Mouse (Mus musculus) kidney, adult 9 months (tissue): ENCODE results near the gene Pdzd2.

Experiments
- DNase-seq: peaks from one replicate; pipeline ENCODE4 v3.0.0; 2022

Pdzd2 gene

DNA sequence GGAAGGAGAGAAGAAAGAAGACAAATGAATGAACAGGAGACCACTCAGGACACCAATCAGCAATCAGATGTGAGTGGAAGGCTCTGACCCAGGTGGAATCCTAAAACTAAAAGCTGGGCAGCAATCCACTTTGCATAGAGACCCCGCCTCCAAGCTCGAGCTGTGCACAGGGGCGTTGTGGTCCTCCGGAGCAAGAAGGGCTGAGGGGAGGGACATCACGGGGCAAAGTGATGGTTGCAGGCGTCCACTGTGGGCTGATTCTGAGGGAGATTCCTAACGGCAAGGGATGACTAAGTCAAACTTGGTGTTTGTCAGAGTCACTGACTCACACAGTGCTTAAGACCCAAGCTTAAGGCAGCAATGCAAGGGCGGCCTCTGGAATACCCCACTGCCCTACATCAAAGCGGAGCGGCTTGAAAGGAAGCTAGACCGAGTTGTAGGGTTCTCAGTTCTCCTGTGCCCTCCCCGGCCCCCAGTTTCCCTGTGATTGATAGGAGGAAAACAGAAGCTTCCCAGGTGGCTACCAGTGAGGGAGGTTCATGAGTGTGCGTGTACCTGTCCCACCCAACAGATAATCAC lies 314.6 kb downstream of the Pdzd2 start:
- DNase-seq, result no peak

DNA sequence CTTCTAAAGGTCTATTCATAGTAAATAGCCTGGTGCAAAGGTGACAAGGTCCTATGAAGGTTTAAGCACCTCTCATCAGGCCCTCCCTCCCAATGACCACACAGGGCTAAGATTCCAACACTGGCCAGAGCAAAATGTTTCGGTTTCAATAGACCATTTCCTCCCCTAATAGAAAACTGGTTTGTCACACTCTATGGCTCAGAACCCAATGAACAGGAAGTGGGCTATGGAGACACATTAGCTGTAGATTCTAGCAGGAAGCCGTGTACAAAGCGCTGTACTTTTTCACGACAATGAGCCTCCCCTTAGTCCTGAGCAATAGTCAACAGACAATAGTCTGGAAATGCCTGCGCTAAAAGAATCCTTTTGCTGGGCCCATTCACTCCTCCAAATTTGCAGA lies 315.5 kb downstream of the Pdzd2 start:
- no peak for DNase-seq

DNA sequence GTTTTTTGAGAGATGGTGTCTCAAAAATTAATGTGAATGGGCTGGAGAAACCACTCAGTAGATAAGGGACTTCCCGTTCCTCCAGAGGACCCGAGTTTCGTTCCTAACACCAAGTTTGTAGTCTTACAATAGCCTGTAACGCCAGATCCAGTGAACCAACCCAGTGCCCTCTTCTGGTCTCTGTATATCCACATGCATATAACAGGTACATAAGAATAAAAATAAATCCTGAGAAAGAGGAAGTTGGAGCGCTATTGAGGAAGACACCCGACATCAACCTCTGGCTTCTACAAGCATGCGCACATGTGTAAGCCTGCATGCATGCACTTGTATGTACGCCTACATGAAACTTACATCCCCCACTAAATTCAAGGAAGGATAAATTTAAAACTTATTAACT lies 318.8 kb downstream of the Pdzd2 start:
- DNase-seq, result no peak

DNA sequence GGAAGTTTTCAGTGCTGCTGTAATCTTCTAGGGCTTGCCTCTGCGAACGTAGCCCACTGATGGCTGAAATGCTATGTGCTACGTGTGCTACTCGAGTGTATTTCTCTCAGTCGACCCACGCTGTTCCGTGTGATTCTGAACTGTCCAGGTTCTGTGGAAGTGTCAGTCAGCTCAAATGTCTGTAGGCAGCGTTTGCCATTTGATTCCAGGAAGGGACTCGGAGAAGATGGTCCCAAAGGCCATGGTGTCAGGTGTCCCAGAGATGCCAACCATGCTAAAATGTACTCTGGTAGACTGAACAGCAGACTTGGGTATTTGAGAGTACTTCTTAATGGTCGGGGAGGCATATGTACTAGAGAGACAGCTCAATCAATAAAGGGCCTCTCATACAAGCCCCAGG lies 319.3 kb downstream of the Pdzd2 start:
- no peak for DNase-seq

DNA sequence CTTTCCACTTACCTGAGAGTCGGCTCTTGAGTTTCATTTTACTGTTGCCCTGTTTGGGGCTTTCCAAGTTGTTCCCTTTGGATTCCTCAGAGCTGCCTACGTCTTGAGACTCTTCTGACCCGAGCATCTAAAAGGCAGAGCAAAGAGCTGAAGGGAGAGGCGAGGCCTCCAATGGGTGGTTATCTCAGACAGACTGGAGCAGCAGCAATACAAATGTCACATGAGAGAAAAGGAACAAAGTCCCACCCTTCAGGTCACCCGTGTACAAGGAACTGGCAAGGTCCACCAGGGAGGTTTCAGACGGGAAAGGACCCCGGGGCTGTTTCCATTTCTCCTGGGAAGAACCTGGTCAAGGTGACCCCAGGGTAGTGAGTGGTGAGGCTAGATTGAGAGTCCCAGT lies 320.3 kb downstream of the Pdzd2 start:
- peak; percentile 26 for DNase-seq

DNA sequence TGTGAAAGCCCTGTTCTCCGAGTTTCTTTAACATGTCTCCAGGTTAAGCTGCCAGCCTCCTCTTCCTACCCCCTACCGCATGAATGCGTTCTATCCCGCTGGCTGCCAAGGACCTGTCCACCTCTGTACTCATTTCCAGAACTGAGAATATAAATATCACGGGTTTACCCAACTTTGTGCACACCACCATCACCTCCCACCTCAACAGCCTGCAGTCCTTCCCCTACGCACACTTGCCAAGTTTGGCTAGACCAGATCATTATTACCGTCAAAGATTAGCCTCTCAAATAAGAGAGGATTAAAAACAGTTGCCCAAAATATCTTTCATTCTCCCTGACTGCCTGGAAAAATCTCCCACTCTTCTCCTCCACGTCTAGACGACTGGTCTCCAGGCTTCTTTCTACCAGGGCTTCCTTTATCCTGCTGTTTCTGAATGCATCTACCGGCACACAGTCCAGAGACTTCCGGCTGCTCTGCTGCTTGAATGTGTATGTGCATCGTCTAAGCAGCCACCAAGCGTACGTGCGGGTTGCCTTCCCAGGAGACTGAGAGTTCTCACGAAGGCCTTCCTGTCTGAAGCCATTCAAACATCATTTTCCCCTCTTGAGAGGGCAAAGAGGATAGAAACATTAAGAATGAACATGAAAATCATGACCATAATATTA lies 324.1 kb downstream of the Pdzd2 start:
- DNase-seq, result no peak

DNA sequence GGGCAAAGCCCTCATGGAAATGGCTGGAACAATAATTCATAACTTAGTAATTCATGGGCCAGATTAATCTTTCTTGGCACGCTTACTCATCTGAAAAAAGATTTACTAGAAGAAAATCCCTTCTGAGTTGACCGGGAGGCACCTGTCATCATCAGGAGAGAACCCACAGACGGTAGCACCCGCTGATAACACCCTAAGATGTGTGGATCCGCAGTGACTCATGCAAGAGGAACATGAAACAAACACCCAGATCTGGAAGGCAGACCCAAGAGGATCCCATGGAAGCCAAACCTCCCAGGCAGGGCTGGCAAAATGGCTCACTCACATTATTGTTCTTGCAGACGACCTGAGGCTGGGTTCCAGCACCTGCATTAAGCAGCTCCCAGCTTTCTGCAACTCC lies 325.0 kb downstream of the Pdzd2 start:
- no peak for DNase-seq

DNA sequence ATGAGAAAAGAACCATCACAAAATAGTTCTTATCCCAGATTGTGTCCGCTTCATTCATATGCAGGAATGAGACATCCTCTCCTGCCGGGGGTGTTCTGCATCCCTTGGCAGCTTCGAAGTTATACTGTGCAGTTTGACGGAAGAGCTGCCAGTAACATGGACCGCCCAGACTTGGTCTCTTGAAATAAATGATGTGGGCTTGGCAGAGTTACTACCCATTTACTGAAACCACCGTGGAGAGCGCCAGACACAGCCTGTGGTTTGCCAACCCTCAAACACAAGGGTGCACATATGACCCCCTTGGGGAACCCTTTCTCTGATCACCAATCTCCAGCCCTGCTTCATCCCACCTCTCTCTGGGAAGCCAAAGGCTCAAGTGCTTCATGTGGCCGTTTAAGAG lies 331.5 kb downstream of the Pdzd2 start:
- DNase-seq, result no peak

DNA sequence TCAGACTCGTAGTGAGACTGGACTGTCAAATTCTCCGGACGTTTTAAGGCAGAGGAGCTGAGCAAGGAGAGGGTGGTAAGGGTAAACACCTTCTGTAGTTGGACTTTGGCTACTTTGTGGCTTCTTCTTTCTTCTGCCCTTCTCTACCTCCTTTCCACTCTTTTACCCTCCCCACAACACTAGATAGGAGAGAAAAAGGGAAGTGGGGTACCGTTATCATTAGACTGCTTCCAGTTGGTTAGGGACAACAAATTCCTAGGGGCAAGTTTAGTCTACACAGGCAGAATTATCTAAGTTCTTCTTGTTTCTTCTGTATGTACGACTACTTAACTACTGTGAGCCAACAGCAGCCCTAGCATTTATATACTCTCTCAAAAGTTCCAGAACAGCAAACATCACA lies 334.1 kb downstream of the Pdzd2 start:
- no peak for DNase-seq

DNA sequence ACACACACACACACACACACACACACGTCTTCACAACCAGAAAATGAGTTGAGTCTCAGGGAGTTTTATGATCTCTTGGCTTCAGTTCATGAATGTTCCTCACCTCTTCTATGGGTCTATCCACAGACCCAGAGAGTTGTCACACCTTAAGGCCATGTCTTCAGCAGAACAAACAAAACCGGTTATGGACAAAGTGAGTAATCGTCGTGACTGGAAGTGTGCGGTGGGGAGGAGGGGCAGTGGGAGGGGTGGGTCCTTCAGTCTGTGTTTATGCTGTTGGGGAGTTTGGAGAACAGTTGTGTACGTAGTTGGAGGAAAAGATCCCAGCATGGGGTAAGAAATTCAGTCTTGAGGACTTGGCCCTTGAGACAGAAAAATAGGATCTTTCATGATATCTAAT lies 342.7 kb downstream of the Pdzd2 start:
- no peak for DNase-seq

DNA sequence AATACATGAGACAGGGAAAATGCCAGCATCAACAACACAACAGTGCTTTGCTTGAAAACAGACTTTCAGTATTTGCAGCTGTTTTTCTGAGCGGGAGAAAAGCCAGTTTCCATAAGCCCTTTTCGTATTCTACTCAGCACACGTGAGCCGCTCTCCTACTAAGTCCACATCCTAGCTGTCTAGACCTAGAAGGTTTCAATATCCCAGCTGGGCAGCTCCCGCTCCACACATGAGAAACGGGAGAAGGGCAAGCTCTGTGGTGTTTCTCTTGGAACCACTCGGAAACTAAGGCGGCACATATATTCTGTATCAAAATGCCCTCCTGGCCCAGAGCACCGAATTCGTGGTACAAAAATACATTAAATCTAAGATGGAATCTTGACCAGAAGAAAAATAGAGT lies 345.0 kb downstream of the Pdzd2 start:
- no peak for DNase-seq

DNA sequence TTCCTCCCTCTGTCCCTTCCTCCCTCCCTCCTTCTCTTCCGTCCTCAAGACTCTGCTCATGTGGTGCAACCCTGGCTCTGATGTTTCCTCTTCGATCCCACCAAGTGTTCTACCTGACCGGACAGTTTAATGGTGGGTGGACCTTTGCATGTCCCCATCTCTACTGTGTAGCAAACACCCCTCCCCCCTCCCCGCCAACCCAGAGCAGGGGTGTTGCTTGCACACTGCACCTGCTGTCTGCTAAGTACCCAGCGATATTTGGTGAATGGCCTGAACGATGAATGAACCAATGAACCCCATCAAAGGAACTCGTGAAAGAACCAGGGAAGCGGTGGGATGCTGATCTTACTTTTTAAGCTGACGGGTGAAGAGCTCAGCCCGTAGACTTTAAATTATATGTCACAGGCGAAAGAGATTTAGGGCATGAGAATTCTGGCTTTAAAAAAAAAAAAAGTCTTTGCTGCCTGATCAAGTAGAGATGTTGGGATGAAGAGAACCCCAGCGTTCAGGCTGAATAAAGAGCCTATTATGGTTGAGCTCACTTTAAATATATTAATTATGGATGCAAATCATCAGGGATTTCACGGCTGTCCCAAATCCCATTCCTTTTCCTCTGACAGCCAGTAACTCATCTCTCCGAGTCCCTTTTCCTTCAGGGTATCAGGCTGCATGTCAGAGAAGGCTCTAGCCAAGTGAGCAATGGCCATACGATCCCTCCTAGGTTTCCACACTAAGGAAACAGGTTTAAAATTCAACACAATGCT lies 350.8 kb downstream of the Pdzd2 start:
- no peak for DNase-seq

DNA sequence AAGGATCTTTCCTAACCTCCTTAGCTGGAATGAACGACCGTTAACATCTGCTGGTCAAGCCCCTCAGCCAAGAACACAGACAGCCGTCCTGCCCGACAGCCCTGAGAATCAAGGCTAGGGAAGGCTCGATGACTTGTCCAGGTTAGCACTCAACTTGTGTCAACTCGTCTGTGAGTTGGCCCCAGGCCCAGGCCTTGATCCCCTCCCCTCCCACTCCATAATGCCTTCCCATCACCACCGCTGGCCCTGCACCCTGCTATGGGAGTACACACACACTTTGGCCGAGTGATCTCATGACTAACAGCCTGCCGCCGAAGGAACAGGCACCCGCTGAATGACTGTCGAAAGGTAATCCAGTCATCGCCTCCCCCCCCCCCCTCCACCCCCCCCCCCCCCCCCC lies 355.0 kb downstream of the Pdzd2 start:
- DNase-seq, result no peak

DNA sequence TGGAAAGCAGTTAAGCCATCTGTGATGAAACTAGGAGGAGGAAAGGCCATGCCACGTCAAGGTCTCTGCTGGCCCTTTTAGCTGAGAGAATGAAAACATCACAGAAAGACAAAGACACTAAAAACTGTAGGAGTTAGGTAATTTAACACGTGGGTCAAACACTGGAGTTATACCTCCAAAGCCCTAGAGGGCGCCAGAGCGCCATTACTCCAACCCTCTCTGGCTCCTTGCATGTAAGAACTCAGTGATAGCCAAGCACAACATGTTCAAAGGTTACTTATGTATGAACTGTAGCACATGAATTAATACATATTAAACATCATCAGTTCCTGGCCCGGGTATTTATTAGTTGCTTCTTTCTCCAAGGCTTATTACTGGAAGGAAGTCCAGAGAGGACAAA lies 359.2 kb downstream of the Pdzd2 start:
- peak; percentile 71 for DNase-seq

DNA sequence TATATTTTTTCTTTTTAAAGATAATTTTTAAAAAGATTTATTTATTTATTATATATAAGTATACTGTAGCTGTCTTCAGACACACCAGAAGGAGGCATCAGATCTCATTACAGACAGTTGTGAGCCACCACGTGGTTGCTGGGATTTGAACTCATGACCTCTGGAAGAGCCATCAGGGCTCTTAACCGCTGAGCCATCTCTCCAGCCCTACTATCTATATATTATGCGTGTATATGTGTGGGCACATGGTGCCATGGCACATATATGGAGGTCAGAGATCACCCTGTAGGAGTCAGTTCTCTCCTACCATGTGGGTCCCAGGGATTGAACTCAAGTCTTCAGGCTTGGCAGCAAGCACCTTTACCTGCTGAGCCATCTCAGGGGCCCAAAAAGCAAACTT lies 359.7 kb downstream of the Pdzd2 start:
- no peak for DNase-seq

DNA sequence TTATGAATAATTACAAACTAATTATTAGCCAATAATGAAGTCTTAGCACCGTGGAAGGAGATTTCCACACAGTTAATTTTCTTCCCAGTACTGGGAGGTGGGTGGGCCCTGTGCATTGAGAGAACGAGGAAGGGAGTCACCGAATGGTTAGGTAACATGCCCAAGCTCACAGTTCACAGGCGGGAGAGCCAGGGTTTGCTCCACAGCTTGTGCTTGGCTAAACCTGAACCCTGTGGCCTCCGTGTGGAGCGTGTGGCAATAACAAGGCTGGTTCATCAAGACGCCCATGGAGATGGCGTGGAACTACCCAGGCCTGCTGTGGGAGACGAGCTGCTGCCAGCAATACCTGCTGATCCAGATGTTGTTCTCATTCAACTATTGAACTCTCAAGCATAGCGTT lies 361.9 kb downstream of the Pdzd2 start:
- peak; percentile 59 for DNase-seq

DNA sequence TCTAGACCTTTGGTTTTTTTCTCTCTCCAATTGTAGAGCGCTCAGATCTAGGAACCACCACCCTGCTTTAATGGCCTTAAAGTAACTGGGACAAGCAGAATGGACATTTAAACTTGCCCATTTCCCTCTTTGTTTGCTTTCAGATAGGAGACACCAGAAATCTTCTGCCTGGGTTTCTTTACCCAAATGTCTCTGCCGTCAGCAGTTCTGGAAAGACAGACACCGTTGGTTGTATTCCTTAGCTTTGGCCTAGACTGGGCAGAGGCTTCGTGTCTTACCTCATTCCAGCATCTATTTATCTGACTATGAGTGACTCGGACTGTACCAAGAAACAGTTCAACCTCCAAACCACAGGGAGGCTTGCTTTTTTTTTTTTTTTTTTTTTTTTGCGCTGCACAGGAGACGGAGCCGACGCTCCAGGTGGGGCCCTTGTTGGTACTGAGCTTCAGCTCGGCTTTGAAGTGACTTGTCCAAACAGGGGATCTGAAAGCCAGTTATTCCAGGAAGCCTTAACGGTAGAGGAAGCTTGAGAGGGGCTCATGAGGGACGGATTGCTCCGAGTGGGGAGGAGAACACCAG lies 363.1 kb downstream of the Pdzd2 start:
- no peak for DNase-seq

DNA sequence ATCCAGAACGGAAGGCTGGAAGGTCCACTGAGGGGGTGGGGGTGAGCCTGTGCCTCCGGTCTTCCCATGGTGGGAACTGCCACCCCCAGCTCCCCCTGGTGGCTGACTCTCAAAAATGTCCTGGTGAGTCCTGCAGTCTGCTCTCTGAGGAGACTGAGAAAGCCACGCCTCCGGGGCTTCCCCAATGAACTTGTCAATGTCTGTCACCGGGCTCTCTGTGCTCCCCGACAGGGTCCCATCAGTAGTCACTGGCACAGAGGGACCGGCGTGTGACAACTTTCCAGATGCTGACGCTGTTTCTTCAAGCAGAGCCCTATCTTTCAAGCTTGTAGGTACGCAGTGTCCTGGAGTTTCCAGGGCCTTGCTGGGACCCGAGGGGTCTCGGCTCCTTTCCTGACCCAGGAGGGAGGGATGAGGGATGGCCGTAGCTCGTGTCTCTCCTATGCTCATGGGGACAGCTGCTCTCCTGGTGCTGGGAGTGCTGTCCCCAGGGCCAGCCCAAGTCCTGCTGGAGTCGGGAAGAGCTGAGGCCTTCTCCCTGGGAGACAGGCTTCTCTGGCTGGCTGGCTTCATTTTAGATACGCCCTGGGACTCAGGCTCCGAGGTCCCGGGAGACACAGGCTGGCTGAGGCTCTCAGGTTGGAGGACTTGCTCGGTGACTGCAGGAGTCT lies 363.9 kb downstream of the Pdzd2 start:
- peak; percentile 76 for DNase-seq

DNA sequence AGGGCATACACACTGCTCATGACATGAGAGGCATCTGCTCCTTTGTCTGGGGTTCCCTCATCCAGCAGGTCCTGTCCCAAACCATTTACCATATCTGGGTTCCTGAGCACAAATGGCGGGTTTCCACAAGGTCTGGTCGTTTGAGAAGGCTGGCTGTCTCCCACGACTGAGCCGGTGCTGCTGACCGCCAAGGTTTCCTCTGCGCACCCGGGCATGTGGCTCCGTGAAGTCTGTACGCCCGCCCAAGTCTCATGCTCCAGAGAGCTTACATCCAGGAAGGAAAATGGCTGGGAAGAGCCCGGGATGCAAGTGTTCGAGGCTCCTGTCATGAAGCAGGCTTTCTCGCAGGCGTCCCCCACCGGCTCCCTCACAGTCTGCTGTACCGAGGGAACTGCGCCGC lies 364.8 kb downstream of the Pdzd2 start:
- no peak for DNase-seq

DNA sequence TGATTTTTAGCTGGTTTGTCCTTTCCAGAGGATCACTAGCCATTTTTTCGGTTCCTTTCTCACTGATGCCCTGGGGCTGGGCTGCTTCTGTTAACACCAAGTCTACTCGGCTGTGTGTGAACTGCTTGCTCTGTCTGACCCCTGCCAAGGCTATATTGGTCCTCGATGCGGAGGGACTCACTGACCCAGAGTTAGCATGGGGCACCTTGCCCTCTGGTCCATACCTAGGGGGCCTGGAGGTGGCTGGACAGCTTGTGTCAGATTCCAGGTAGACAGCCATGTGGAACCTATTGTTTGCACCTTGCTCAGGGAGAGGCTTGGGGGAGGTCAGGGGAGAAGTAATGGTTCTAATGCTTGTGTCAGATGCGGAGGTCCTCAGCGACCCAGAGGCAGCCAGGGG lies 365.8 kb downstream of the Pdzd2 start:
- peak; percentile 65 for DNase-seq

DNA sequence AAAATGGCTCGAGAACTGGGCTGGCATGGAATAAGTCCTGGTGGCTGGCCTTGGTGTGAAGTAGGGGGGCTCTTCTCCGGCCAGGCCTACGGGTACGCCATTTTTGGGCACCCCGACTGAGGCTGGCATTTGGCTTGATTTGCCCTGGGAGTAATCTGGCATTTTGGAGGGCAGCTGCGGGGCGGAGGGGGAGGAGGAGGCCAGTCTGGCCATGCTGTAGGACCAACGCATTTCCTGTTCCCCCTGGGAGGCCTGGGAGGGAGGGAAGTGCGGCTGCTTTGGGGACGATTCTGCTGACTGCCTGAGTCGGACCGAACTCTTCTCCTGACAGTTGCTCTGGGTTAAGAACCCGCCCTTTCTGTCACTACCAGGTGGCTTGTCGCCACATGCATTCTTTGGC lies 366.2 kb downstream of the Pdzd2 start:
- DNase-seq, result no peak

DNA sequence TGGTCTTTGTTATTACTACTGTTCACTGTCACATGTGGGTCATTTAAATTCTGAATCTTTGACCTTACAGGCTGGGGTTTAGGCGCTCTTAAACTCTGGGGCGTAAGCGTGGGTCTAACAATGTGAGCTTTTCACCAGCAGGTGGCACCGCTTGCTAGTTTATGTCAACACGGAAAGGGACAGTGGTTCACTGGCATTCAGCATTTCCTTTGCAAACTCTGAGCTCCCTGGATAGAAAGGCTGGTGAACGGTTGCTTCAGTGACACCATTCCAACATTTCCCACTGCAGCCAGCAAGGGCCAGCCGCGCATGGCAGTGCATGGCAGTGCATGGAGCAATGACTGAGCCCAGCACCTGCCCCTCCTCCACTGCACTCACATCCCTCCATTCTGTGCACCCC lies 368.5 kb downstream of the Pdzd2 start:
- peak; percentile 75 for DNase-seq

DNA sequence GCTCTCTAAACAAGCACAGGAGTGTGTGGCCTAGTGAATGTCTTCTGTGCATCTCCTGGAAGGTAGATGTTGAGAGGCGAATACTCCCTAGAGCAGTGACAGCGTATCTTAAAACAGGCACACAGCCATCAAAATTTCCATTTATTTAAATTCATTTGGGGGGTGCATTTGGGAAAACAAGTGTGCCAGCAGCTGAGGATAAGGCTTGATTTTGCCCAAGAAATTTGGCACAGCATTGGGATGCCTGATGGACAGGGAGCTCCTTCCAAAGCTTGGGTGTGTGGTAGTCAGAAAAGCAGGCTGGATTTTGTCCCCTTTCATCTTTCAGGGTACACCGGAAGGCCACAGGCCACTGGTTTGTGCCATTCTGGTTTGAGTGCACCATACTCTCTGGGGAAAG lies 369.6 kb downstream of the Pdzd2 start:
- DNase-seq, result no peak

DNA sequence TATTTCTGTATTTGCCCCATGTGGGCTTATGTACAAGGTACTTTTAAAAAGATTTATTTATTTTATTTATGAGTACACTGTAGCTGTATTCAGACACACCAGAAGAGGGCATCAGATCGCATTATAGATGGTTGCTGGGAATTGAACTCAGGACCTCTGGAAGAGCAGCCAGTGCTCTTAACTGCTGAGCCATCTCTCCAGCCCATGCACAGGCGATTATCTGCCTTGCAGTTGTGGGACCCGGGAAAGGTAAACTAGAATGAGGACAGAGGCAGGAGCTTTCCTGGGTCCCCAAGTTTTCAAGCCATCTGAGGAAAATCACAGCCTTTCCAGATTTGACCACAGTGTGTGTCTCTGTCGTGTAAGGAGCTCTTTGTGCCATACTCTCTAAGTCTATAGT lies 370.9 kb downstream of the Pdzd2 start:
- DNase-seq, result no peak
